Mouse (Mus musculus): ENCODE data around the gene Mtmr14. TPM values are rescaled to one million over a fixed set of nuclear protein-coding genes. Genes with fewer than 3 reads are reported as not detected.
A peak's percentile ranks its signal among the peaks of the same experiment; 100 is the strongest.

Mtmr14 gene
- 36.8 and 37.0 TPM in 2 replicates for polyA plus RNA-seq (2015; fragmentation: Nextera tagmentation; extraction: Ambion mirVana)

- Histone ChIP-seq H3K4me3 (peak within 1 kb of the TSS; percentile 78), H3K27me3 (no peaks in the 10 kb centered on the region), H3K4me2 (peak within 1 kb of the TSS; percentile 96), H3K9me3 (no peaks in the 10 kb centered on the region), H3K27ac (replicated peaks) (peak within 1 kb of the TSS; percentile 73), H3K4me1 (replicated peaks) (peaks cover 18% of the 10 kb centered on the region), H3K36me3 (peaks cover 20% of the 10 kb centered on the region), H3K9ac (peak within 1 kb of the TSS; percentile 81)
- WGBS = under 1% methylated on average over 54 of the region's 55 CpGs
- ATAC-seq (ENCODE audit: low read depth) = peak; percentile 99
Measured at GRCm38 (mm10) chr6:113237542-113238270, at the start of gene Mtmr14. Gene Mtmr14 (plus strand): TSS chr6:113237843.

- Histone ChIP-seq H3K9me3 (no peaks in the 10 kb centered on the region), H3K4me3 (peak overlapping the region; percentile 77), H3K36me3 (peaks cover 9% of the 10 kb centered on the region; the same call in 1 of the 2 replicates), H3K27me3 (no peaks in the 10 kb centered on the region; the same call in 1 of the 2 replicates), H3K9ac (peak overlapping the region; percentile 95), H3K27ac (replicated peaks) (peak overlapping the region; percentile 18; the same call in 1 of the 2 replicates), H3K4me1 (replicated peaks) (peaks cover 42% of the 10 kb centered on the region), H3K4me2 (peak overlapping the region; percentile 95)
- ATAC-seq (ENCODE audit: low read depth) = peak; percentile 41
- WGBS = 3% methylated on average over 46 of the region's 46 CpGs
Measured at GRCm38 (mm10) chr6:113193765-113194460, 43.7 kb upstream of the Mtmr14 start.

- no peaks in the 10 kb centered on the region for H3K9me3 ChIP-seq
- H3K4me2 ChIP-seq = peak overlapping the region; percentile 95
- 3% methylated on average over 5 of the region's 5 CpGs for WGBS
- H3K9ac ChIP-seq = peak overlapping the region; percentile 95
- ATAC-seq (ENCODE audit: low read depth) = no peak
- H3K27ac ChIP-seq (replicated peaks) = peak overlapping the region; percentile 76
- H3K36me3 ChIP-seq = 0 out of 2 replicates have a peak, but pooled peaks cover 4% of the 10 kb centered on the region
- H3K4me3 ChIP-seq = peak overlapping the region; percentile 77
- H3K27me3 ChIP-seq = no peaks in the 10 kb centered on the region; the same call in 1 of the 2 replicates
- peaks cover 42% of the 10 kb centered on the region for H3K4me1 ChIP-seq (replicated peaks)
Measured at GRCm38 (mm10) chr6:113194517-113194840, 43.2 kb upstream of the Mtmr14 start.

GRCm38 (mm10) chr6:113194841-113195595, 42.6 kb upstream of the Mtmr14 start, which contains the start of gene Lhfpl4:
Gene Lhfpl4 (minus strand): TSS chr6:113195384.
- H3K9me3 ChIP-seq = no peaks in the 10 kb centered on the region
- peak within 1 kb of the TSS; percentile 95 for H3K4me2 ChIP-seq
- H3K36me3 ChIP-seq = 0 out of 2 replicates have a peak, but pooled peaks cover 4% of the 10 kb centered on the region
- H3K9ac ChIP-seq = peak within 1 kb of the TSS; percentile 95
- peaks cover 42% of the 10 kb centered on the region for H3K4me1 ChIP-seq (replicated peaks)
- H3K27ac ChIP-seq (replicated peaks) = peak within 1 kb of the TSS; percentile 76
- H3K27me3 ChIP-seq = no peaks in the 10 kb centered on the region; the same call in 1 of the 2 replicates
- under 1% methylated on average over 59 of the region's 66 CpGs for WGBS
- peak within 1 kb of the TSS; percentile 77 for H3K4me3 ChIP-seq
- peak; percentile 87 for ATAC-seq (ENCODE audit: low read depth)

GRCm38 (mm10) chr6:113195596-113195992, 42.0 kb upstream of the Mtmr14 start:
- H3K27me3 ChIP-seq = no peaks in the 10 kb centered on the region; the same call in 1 of the 2 replicates
- peak overlapping the region; percentile 95 for H3K9ac ChIP-seq
- H3K9me3 ChIP-seq = no peaks in the 10 kb centered on the region
- peak overlapping the region; percentile 77 for H3K4me3 ChIP-seq
- H3K27ac ChIP-seq (replicated peaks) = peak overlapping the region; percentile 76
- ATAC-seq (ENCODE audit: low read depth) = peak; percentile 34
- 12% methylated on average over 9 of the region's 9 CpGs for WGBS
- peak overlapping the region; percentile 95 for H3K4me2 ChIP-seq
- H3K4me1 ChIP-seq (replicated peaks) = peaks cover 42% of the 10 kb centered on the region
- H3K36me3 ChIP-seq = 0 out of 2 replicates have a peak, but pooled peaks cover 4% of the 10 kb centered on the region

- Histone ChIP-seq H3K27ac (replicated peaks) (no peak overlapping the region), H3K4me1 (replicated peaks) (no peaks in the 10 kb centered on the region), H3K9ac (no peak overlapping the region), H3K36me3 (no peaks in the 10 kb centered on the region), H3K27me3 (no peaks in the 10 kb centered on the region), H3K4me2 (no peak overlapping the region), H3K4me3 (no peak overlapping the region), H3K9me3 (no peaks in the 10 kb centered on the region)
- WGBS = 79% methylated on average over 2 of the region's 2 CpGs
- ATAC-seq (ENCODE audit: low read depth) = no peak
Measured at GRCm38 (mm10) chr6:113216280-113216679, 21.4 kb upstream of the Mtmr14 start.

GRCm38 (mm10) chr6:113225798-113226197, 11.8 kb upstream of the Mtmr14 start:
- Histone ChIP-seq H3K27ac (replicated peaks) (no peak overlapping the region), H3K4me2 (no peak overlapping the region), H3K9ac (no peak overlapping the region), H3K4me1 (replicated peaks) (no peaks in the 10 kb centered on the region), H3K4me3 (no peak overlapping the region), H3K27me3 (no peaks in the 10 kb centered on the region), H3K36me3 (no peaks in the 10 kb centered on the region), H3K9me3 (no peaks in the 10 kb centered on the region)
- ATAC-seq (ENCODE audit: low read depth) = no peak
- WGBS = 84% methylated on average over 4 of the region's 4 CpGs

- no peak overlapping the region for H3K27ac ChIP-seq (replicated peaks)
- no peak overlapping the region for H3K4me3 ChIP-seq
- no peaks in the 10 kb centered on the region for H3K4me1 ChIP-seq (replicated peaks)
- H3K9me3 ChIP-seq = peaks cover 3% of the 10 kb centered on the region; the same call in 1 of the 2 replicates
- ATAC-seq (ENCODE audit: low read depth) = no peak
- H3K27me3 ChIP-seq = no peaks in the 10 kb centered on the region
- no peak overlapping the region for H3K9ac ChIP-seq
- no peak overlapping the region for H3K4me2 ChIP-seq
- H3K36me3 ChIP-seq = no peaks in the 10 kb centered on the region
Measured at GRCm38 (mm10) chr6:113226705-113227104, 10.9 kb upstream of the Mtmr14 start.

GRCm38 (mm10) chr6:113235141-113235540, 2.5 kb upstream of the Mtmr14 start:
- 68% methylated on average over 5 of the region's 5 CpGs for WGBS
- Histone ChIP-seq H3K27ac (replicated peaks) (no peak overlapping the region), H3K9me3 (peaks cover 3% of the 10 kb centered on the region; the same call in 1 of the 2 replicates), H3K4me2 (no peak overlapping the region), H3K4me3 (no peak overlapping the region), H3K4me1 (replicated peaks) (peaks cover 18% of the 10 kb centered on the region), H3K9ac (no peak overlapping the region), H3K27me3 (no peaks in the 10 kb centered on the region), H3K36me3 (peaks cover 4% of the 10 kb centered on the region; the same call in 1 of the 2 replicates)
- ATAC-seq (ENCODE audit: low read depth) = no peak

- H3K4me1 ChIP-seq (replicated peaks) = peaks cover 18% of the 10 kb centered on the region
- H3K27me3 ChIP-seq = no peaks in the 10 kb centered on the region
- H3K4me2 ChIP-seq = peak overlapping the region; percentile 96
- peaks cover 26% of the 10 kb centered on the region for H3K36me3 ChIP-seq
- peak overlapping the region; percentile 81 for H3K9ac ChIP-seq
- no peak; the same call in 1 of the 2 replicates for ATAC-seq (ENCODE audit: low read depth)
- H3K27ac ChIP-seq (replicated peaks) = no peak overlapping the region
- H3K4me3 ChIP-seq = peak overlapping the region; percentile 78
- WGBS = 39% methylated on average over 6 of the region's 6 CpGs
- no peaks in the 10 kb centered on the region for H3K9me3 ChIP-seq
Measured at GRCm38 (mm10) chr6:113238442-113238841, 799 bp downstream of the Mtmr14 start.

GRCm38 (mm10) chr6:113242753-113243152, 5.1 kb downstream of the Mtmr14 start:
- no peak overlapping the region for H3K27ac ChIP-seq (replicated peaks)
- no peak overlapping the region for H3K4me3 ChIP-seq
- no peaks in the 10 kb centered on the region for H3K9me3 ChIP-seq
- no peaks in the 10 kb centered on the region for H3K27me3 ChIP-seq
- no peak overlapping the region for H3K9ac ChIP-seq
- 85% methylated on average over 1 of the region's 1 CpGs for WGBS
- no peak overlapping the region for H3K4me2 ChIP-seq
- peaks cover 39% of the 10 kb centered on the region for H3K36me3 ChIP-seq
- ATAC-seq (ENCODE audit: low read depth) = no peak
- peaks cover 13% of the 10 kb centered on the region for H3K4me1 ChIP-seq (replicated peaks)

Measured in neural tube, embryonic 13.5 days (tissue).